Mouse (Mus musculus) granulocyte monocyte progenitor cell, adult 5-6 weeks (primary cell): ENCODE measurements at regions not wholly inside any gene's neighbourhood (a gene's known extent, or its start where the extent isn't known, plus 50 kb on each side); places are given as distances from the start of the nearest gene placed in this dataset.

Experiments
- ATAC-seq: replicated peaks from 2 replicates; pipeline ENCODE4 v1.8.0; 2016; ENCODE audit warnings: mild to moderate bottlenecking, moderate TSS enrichment, inconsistent platforms; ENCODE audit not compliant: poor library complexity, severe bottlenecking

- no peak for ATAC-seq
Measured at GRCm38 (mm10) chr13:47848371-47849188, 412.4 kb upstream of the Id4 start.

DNA sequence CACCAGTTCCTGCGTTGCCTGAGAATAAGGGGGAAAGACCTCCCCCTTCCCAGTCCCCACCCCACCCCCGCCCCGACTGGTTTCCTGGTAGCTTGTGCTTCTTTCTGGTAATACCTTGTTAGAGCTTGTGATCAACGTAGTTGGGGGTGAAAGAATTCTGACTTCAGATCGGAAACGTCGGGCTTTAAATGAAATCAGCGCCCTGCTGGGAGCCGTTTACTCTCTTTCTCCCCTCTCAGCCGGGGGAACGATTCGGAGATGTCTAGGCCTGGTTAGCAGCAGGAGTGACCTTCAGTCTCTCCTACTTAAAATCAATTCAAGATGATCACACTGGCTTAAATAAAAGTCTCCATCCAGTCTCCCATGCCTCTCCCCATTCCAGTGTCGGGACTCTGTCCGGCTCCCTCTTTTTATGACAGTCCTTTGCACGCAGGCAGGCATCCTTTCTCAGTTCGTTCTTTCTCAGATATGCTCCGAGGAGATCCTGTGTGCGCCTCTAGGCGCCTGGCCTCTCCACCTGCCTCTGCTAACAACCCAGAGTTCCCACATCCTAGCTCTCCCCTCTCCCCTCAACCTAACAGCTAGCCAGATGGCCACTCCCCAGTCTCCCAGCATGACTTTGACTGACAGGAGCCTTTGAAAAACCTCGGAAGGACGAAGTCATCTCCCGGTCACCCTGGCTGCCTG, 405.5 kb upstream of the Id4 start:
- no peak for ATAC-seq

DNA sequence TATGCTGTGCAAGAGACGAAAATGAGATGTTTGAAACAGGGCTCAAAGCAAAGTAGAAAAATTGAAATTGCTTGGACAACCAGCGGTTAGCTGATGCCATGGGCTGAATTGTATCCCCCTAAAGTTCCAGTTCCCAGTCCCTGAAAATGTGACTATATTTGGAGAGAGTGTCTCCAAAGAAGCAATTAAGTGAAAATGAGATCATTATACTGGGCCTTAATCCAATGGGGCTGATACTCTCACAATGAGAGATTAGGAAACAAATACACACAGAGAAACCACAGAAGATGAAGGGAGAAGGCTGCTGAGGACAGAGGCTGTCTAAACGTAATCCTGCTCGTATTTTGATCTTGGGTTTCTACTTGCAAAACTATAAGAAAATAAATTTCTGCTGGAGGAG, 402.1 kb upstream of the Id4 start:
- ATAC-seq: no peak

DNA sequence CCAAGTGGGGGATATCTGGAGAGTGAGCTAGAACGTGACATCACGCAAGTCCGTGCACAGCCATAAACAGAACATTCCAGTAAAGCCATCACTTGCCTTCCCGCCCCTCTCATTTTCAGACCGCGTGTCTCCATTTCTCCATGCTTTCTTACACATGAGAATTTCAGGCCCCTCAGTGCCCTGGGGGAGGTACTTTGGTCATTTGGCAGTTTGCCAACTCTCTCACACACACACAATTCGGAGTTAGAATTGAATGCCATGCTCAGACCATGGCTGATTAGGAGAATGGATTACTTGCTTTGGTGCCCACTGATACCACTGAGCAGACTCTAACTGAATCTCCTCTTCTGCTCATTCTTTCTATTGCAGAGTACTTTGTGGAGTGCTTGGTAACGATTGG, 400.7 kb upstream of the Id4 start:
- ATAC-seq: no peak

DNA sequence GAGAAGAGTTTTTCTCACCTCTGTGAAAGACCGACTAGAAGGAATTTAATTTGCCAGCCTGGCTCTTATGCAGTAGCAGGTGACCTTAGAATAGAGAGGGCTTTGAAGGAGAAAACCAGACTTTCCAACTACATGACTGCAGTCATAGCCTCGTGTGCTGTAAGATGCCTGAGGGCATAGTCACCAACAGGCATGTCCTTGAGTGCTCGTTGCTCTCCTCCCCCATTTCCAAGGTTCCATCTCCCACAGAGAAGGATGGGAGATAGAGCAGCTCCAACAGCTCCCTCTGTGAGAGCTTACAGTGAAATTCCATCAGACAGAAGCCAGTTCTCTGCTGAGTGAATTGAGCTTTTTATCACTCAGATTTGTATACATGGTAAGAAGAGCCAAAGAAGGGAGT, 398.1 kb upstream of the Id4 start:
- ATAC-seq: no peak

DNA sequence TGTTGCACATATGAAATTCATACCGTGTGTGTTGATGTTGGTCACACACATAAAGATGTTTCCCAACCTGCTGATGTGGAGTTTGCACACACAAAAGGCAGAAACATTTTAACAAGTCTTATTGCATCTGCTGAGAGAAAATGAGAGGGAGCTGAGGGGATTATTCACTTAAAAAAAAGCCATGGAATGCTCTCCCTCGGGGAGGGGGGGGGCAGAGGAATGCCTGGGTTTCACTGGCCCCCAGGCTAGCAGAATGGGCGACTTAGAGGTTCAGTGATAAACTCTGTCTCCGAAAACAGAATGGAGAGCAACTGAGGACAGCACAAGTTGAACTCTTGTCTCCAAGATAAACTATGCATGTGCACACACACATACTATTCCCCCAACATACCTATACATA, 392.4 kb upstream of the Id4 start:
- ATAC-seq: no peak

DNA sequence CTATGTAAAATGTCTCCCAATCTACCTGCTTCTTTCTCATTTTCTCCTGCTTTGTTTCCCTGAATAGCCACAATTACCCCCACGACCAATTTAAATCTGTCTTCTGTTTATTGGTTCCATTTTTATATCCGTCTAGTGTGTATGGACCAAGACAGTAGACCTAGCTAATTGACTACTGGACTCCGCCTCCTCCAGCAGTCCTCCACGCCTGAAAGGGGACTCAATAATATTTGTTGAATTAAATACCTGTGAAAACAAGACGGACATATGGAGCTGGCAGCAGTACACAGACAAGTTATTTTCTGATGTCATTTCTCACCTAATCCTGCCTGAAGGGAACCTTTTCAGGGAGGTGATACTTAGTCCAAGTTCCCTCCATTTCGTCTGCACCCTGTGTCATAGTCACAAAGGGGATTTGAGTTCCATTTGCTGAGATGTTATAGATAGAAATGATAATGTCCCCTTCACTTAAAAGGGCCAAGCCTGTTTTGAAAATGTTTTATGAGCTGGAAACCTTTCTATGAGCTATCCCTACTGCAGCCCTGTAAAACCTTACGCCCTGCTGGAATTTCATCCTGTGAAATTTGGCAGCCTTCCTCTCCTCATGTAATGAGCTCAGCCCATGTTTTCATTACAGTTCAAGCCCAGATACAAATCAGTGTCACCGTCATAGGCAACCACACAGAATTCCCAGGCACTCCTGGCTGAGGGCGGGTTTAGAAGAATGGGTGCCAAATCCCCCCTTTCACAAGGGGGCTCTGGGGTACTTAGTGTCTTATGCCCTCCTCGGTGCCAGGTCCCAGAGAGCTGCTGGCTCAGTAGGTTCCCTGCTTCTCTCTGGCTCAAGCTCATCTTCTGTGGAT, 391.1 kb upstream of the Id4 start:
- no peak for ATAC-seq

- no peak for ATAC-seq
Measured at GRCm38 (mm10) chr13:47872645-47873044, 388.4 kb upstream of the Id4 start.

- ATAC-seq: no peak
Measured at GRCm38 (mm10) chr13:47892569-47892968, 368.5 kb upstream of the Id4 start.

GRCm38 (mm10) chr13:47894331-47894730, 366.7 kb upstream of the Id4 start:
- no peak for ATAC-seq

- no peak for ATAC-seq
Measured at GRCm38 (mm10) chr13:47895256-47895655, 365.8 kb upstream of the Id4 start.

DNA sequence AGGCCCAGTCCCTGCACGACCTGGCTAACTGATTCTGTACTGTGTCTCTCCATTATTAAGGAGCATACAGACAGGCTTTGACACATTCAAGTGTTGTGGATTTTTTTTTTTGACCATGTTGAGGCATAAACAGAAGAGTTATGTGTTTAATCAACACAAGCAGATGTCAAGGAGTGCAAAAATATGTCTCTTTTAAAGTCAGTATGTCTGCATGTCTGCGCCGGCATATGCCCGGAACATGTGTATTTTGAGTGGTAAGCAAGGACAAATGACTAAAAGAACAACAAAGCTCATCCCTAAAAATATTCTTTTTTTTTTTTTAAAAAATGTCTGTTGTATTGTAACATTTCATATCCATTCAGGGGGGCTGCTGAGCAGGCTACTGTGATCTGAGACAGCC, 364.4 kb upstream of the Id4 start:
- no peak for ATAC-seq

GRCm38 (mm10) chr13:47909851-47910530, 351.0 kb upstream of the Id4 start:
- ATAC-seq: no peak

- ATAC-seq: no peak
Measured at GRCm38 (mm10) chr13:47910531-47910910, 350.5 kb upstream of the Id4 start.

GRCm38 (mm10) chr13:47916456-47916855, 344.6 kb upstream of the Id4 start:
- ATAC-seq: no peak

- no peak for ATAC-seq
Measured at GRCm38 (mm10) chr13:47917370-47917769, 343.7 kb upstream of the Id4 start.

GRCm38 (mm10) chr13:47921044-47921443, 340.0 kb upstream of the Id4 start:
- no peak for ATAC-seq

- ATAC-seq: no peak
Measured at GRCm38 (mm10) chr13:47940696-47941095, 320.3 kb upstream of the Id4 start.

- no peak for ATAC-seq
Measured at GRCm38 (mm10) chr13:47942368-47942787, 318.6 kb upstream of the Id4 start.

- ATAC-seq: no peak
Measured at GRCm38 (mm10) chr13:47943645-47944044, 317.4 kb upstream of the Id4 start.
